Comparison of ENCODE assay signal across 23 mouse cellular contexts in genomic region chr17:73960745-73961144, GRCm38 (mm10). TPM values are rescaled to one million over a fixed set of nuclear protein-coding genes. Genes with fewer than 3 reads are reported as not detected.
DNase-seq lines count a peak whose midpoint lies in the region; ATAC-seq and TF ChIP-seq lines count a peak whose summit lies in the region.
"Had no signal": no experiment of that assay in that cellular context is flagged by ENCODE, and none has a peak within 500 bp of the region (broad histone marks: within the 10 kb centered on the region; RNA-seq: fewer than 3 reads in every experiment).

No protein-coding gene starts in this region.

- H3K4me2 ChIP-seq in heart, embryonic 11.5 days: no peak overlapping the region

- DNase-seq in gastrocnemius, adult 2 months: no peak
- no peak for DNase-seq in gastrocnemius, postnatal 36 days
- DNase-seq in heart, adult 11 months: peak; percentile 96
- no peak for DNase-seq in heart, adult 8-10 months (ENCODE audit: low spot score)
- peak in 1 of 2 experiments; percentile 39 for DNase-seq in heart, adult 2 months
- no peak for DNase-seq in embryo, embryonic 10.5 days (ENCODE audit: low spot score)
- DNase-seq: adrenal gland, adult 2 months; adrenal gland, adult 8-10 months; adrenal gland, postnatal 10 days; adrenal gland, postnatal 14 days; adrenal gland, postnatal 25 days; adrenal gland, postnatal 36 days; B cell, adult 2 months; cerebellum, adult 11 months; cerebellum, adult 11-12 months; cerebellum, adult 18-20 months had no signal

- ATAC-seq in heart, embryonic 11.5 days (replicated peaks; ENCODE audit: insufficient number of reproducible peaks, low FRiP score, low TSS enrichment): no peak
- ATAC-seq: activated CD4-positive, CD25-positive, alpha-beta regulatory T cell, adult 4 months; CD4-positive, CD25-positive, alpha-beta regulatory T cell, adult 4 months; Patski had no signal

- H3K36me3 ChIP-seq in heart, adult 2 months (ENCODE audit: control insufficient read depth, insufficient read depth, low read length): peaks cover 16% of the 10 kb centered on the region
- no peaks in the 10 kb centered on the region for H3K36me3 ChIP-seq in heart, embryonic 11.5 days (ENCODE audit: control insufficient read depth, insufficient read depth, low read length)
- H3K36me3 ChIP-seq: G1E had no signal

- intact Hi-C loops in gastrocnemius, adult 2 months (cut with DNase I): no loop called here
- intact Hi-C loops in gastrocnemius, postnatal 36 days (cut with DNase I): no loop called here
- intact Hi-C loops in heart, adult 2 months (cut with DNase I): no loop called here

- TF ChIP-seq CTCF in gastrocnemius, adult 2 months (IDR thresholded peaks at IDR 0.05): no peak
- TF ChIP-seq CTCF in heart, adult 2 months (IDR thresholded peaks at IDR 0.05): no peak

- no peak overlapping the region for H3K4me3 ChIP-seq in gastrocnemius, adult 2 months
- no peak overlapping the region for H3K4me3 ChIP-seq in heart, adult 2 months
- H3K4me3 ChIP-seq in heart, embryonic 11.5 days (ENCODE audit: low read depth, low read length): no peak overlapping the region
- no peak overlapping the region for H3K4me3 ChIP-seq in brown adipose tissue, adult 24 weeks (ENCODE audit: insufficient read depth, low read depth, low read length)

- no peaks in the 10 kb centered on the region for H3K79me2 ChIP-seq in heart, adult 2 months (replicated peaks; ENCODE audit: control insufficient read depth, insufficient read depth, low read length)

- no peaks in the 10 kb centered on the region for H3K27me3 ChIP-seq in heart, adult 2 months (ENCODE audit: control insufficient read depth, insufficient read depth, low read length)
- H3K27me3 ChIP-seq in heart, embryonic 11.5 days (ENCODE audit: control insufficient read depth, insufficient read depth, low read length): peaks cover 3% of the 10 kb centered on the region; the same call in 1 of the 2 replicates
- H3K27me3 ChIP-seq: CH12.LX had no signal

- H3K27ac ChIP-seq in gastrocnemius, adult 2 months: peak overlapping the region; percentile 83
- peak overlapping the region; percentile 89 for H3K27ac ChIP-seq in heart, adult 2 months
- no peak overlapping the region for H3K27ac ChIP-seq in heart, embryonic 11.5 days (ENCODE audit: low read depth, low read length)
- 0 out of 2 replicates have a peak overlapping the region, but pooled peaks have one; percentile 2 for H3K27ac ChIP-seq in brown adipose tissue, adult 24 weeks (replicated peaks; ENCODE audit: low read depth, low read length)

- peaks cover 17% of the 10 kb centered on the region for H3K4me1 ChIP-seq in heart, adult 2 months (ENCODE audit: control insufficient read depth, insufficient read depth, low read length)
- no peaks in the 10 kb centered on the region for H3K4me1 ChIP-seq in heart, embryonic 11.5 days (ENCODE audit: control insufficient read depth, insufficient read depth, low read length)
- H3K4me1 ChIP-seq in brown adipose tissue, adult 24 weeks (ENCODE audit: control insufficient read depth, insufficient read depth, insufficient read length, low read length): peaks cover 17% of the 10 kb centered on the region; the same call in 1 of the 2 replicates

- TF ChIP-seq EP300 in heart, adult 2 months (IDR thresholded peaks at IDR 0.05; ENCODE audit: insufficient read depth, low read depth, low read length): peak; percentile 83; the same call in 1 of the 2 replicates

- H3K9ac ChIP-seq in heart, adult 2 months (ENCODE audit: low read depth, low read length): no peak overlapping the region
- H3K9ac ChIP-seq in heart, embryonic 11.5 days (ENCODE audit: low read depth, low read length): no peak overlapping the region

- H3K9me3 ChIP-seq in heart, embryonic 11.5 days (replicated peaks; ENCODE audit: control insufficient read depth, low read length): no peaks in the 10 kb centered on the region
- H3K9me3 ChIP-seq: G1E had no signal

- 42% methylated on average over 4 of the region's 4 CpGs for WGBS in heart, adult 2 months
- WGBS in heart, embryonic 11.5 days (ENCODE audit: insufficient replicate concordance): 81% methylated on average over 4 of the region's 4 CpGs

- no peak for TF ChIP-seq POLR2A in heart, adult 2 months (IDR thresholded peaks at IDR 0.05; ENCODE audit: insufficient read depth, low read depth, low read length)

RNA-seq across cellular contexts. Expression of gene Xdh, which starts 10.7 kb away (rescaled TPM):
- total RNA-seq in gastrocnemius, adult 2 months (2021): 10 to 100 TPM; 54.9 to 72.1 TPM
- total RNA-seq in gastrocnemius, postnatal 36 days (2021): 10 to 100 TPM; 46.5 to 54.0 TPM
- 100 to 1,000 TPM; 121 to 178 (median 130) TPM for total RNA-seq in heart, adult 8-10 months (2022)
- 100 to 1,000 TPM; 134 to 187 TPM for total RNA-seq in heart, adult 2 months (2021)
- polyA plus RNA-seq in heart, adult 2 months (2012; rRNA removed): 51.7 and 59.3 TPM in 2 replicates
- polyA plus RNA-seq in heart, embryonic 11.5 days (2014; fragmentation: Nextera tagmentation; extraction: Ambion mirVana): 0.08 and 0.39 TPM in 2 replicates
- polyA plus RNA-seq in brown adipose tissue, adult 24 weeks (2012; ENCODE audit: insufficient read depth, insufficient read length, missing spikeins): 46.7 and 49.3 TPM in 2 replicates
- polyA plus RNA-seq: G1E had no signal
